Mouse (Mus musculus): ENCODE measurements around the gene Ezr. TPM values are rescaled to one million over a fixed set of nuclear protein-coding genes. Genes with fewer than 3 reads are reported as not detected.
A peak's percentile ranks its signal among the peaks of the same experiment; 100 is the strongest.

The Ezr gene
- polyA plus RNA-seq, 1 experiment from 2014 or later, result 59.1 TPM

DNA sequence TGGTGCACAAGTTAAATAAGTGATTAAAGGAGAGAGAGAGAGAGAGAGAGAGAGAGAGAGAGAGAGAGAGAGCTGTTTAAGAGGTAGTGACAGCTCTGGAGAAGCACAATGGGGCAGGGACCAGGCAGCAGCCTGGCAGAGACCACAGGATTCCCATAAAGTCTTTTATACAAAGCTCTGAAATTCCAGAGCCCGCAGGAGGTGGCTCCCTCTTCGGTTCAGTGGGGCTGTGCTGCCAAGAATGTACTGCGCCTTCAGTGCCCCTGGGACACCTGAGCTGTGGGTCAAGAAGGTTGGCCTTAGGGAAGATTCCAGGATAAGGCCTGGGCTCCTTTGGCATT is 30.2 kb upstream of the Ezr start:
- no peak overlapping the region for H3K4me3 ChIP-seq (ENCODE audit: low read depth, low read length)
- no peaks in the 10 kb centered on the region for H3K36me3 ChIP-seq (ENCODE audit: control insufficient read depth, insufficient read depth, low read length)
- H3K27ac ChIP-seq (replicated peaks; ENCODE audit: low read depth, low read length), result no peak overlapping the region
- no peaks in the 10 kb centered on the region for H3K9me3 ChIP-seq (ENCODE audit: control insufficient read depth, low read length)
- no peak overlapping the region for H3K4me2 ChIP-seq (ENCODE audit: low read depth, low read length)
- DNase-seq (ENCODE audit: low spot score) (peak; percentile 54), ATAC-seq (ENCODE audit: low read depth) (peak; percentile 65; the same call in 1 of the 2 replicates)
- no peak overlapping the region for H3K9ac ChIP-seq (ENCODE audit: low read depth, low read length)
- no peaks in the 10 kb centered on the region for H3K27me3 ChIP-seq (replicated peaks; ENCODE audit: control insufficient read depth, insufficient read depth, low read length)
- H3K4me1 ChIP-seq (ENCODE audit: control insufficient read depth, insufficient read depth, low read length), result peaks cover 11% of the 10 kb centered on the region
- WGBS, result 14% methylated on average over 3 of the region's 3 CpGs

DNA sequence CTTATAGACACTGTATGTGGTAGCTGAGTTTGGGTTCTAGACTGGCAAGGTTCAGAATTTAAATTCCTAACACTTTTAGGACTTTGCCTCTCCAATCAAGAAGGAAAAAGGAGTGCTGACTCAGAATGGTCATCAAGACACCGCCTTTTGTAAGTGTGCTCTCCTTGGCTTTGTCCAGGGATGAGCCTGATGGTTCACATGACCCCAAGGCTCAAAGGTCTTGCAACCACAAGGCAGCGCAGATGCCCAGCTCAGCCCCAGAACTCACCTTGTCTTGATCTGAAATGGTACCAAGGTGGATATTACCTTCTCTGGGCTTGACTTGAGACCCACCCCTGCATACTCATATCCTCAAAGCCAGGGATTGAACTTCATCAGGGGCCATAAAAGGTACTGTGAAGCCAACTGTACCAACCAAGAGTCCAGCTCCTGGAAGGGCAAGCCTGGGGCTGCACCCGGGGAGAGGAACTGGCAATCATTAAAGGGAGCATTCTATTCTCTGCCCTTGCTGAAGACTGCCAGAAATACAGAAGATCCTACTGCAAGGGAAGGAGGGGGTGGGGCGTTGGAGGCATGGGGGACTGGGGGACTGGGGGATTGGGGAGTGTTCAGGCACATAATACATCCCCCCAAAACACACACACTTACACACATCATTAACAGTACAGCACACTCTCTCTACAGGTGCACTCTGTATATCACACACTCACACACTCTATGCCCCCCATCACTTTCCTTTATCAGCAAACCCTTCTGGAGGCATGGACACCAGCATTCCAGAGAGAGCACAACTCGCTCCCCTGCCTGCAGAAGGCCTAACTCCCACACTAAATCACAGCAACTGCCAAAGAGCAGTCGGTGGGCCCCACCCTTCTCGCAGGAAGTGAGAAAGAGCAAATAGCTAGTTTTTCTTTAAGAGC is 29.6 kb upstream of the Ezr start:
- Histone ChIP-seq H3K4me3 (ENCODE audit: low read depth, low read length) (no peak overlapping the region), H3K4me2 (ENCODE audit: low read depth, low read length) (no peak overlapping the region), H3K9ac (ENCODE audit: low read depth, low read length) (no peak overlapping the region), H3K4me1 (ENCODE audit: control insufficient read depth, insufficient read depth, low read length) (peaks cover 11% of the 10 kb centered on the region), H3K9me3 (ENCODE audit: control insufficient read depth, low read length) (no peaks in the 10 kb centered on the region), H3K27me3 (replicated peaks; ENCODE audit: control insufficient read depth, insufficient read depth, low read length) (no peaks in the 10 kb centered on the region), H3K27ac (replicated peaks; ENCODE audit: low read depth, low read length) (no peak overlapping the region), H3K36me3 (ENCODE audit: control insufficient read depth, insufficient read depth, low read length) (no peaks in the 10 kb centered on the region)
- ATAC-seq (ENCODE audit: low read depth) (0 out of 2 replicates have a peak, but pooled peaks have one; percentile 9), DNase-seq (ENCODE audit: low spot score) (no peak)
- 48% methylated on average over 7 of the region's 7 CpGs for WGBS

DNA sequence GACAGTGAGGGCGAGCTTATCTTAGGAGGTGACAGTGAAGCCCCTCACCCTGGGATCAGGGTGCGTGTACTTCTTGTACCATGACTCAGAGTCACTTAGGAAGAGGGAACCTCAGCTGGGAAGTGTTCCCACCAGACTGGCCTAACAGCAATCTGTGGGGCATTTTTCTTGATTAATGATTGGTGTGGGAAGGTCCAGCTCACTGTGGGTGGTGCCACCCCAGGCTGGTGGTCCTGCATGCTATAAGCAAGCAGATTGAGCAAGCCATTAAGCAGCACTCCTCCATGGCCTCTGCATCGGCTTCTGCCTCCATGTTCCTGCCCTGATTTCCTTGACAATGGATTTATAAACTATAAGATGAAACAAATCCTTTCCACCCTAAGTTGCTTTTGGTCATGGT is 26.7 kb upstream of the Ezr start:
- 76% methylated on average over 3 of the region's 3 CpGs for WGBS
- no peaks in the 10 kb centered on the region for H3K9me3 ChIP-seq (ENCODE audit: control insufficient read depth, low read length)
- no peak overlapping the region for H3K27ac ChIP-seq (replicated peaks; ENCODE audit: low read depth, low read length)
- H3K27me3 ChIP-seq (replicated peaks; ENCODE audit: control insufficient read depth, insufficient read depth, low read length), result no peaks in the 10 kb centered on the region
- ATAC-seq (ENCODE audit: low read depth) (no peak), DNase-seq (ENCODE audit: low spot score) (no peak)
- H3K9ac ChIP-seq (ENCODE audit: low read depth, low read length), result no peak overlapping the region
- no peak overlapping the region for H3K4me3 ChIP-seq (ENCODE audit: low read depth, low read length)
- H3K36me3 ChIP-seq (ENCODE audit: control insufficient read depth, insufficient read depth, low read length), result no peaks in the 10 kb centered on the region
- H3K4me1 ChIP-seq (ENCODE audit: control insufficient read depth, insufficient read depth, low read length), result peaks cover 11% of the 10 kb centered on the region
- no peak overlapping the region for H3K4me2 ChIP-seq (ENCODE audit: low read depth, low read length)

DNA sequence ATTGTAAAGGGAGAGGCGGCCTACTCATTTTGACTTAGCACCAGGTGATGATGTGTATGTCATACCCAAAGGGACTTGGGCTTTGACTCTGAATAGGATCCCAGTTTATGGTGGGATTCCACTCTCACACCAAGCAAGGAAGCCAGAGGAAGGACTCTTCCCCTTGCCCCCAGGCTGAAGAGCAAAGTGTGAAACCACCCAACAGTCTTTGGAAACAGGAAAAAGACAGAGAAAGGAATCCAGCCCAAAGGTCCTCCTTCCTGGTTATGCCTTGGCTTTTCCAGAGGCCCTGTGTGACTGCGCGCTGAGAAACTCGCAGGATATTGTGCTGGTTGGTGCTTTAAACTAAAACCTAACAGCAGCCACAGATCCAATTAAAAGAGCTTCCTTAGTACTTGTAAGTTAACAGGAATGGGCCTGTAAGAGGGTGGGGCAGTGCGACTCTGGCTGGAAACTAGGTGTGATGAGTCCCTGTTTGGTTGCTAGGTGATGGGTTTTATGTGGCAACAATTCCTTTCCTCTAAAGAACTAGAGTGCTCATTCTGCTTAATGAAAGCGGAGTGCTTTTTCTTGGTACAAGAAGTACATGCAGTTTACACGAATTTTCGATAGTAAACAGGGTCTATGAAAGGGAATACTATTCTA is 26.1 kb upstream of the Ezr start:
- Histone ChIP-seq H3K9ac (ENCODE audit: low read depth, low read length) (no peak overlapping the region), H3K27me3 (replicated peaks; ENCODE audit: control insufficient read depth, insufficient read depth, low read length) (no peaks in the 10 kb centered on the region), H3K4me3 (ENCODE audit: low read depth, low read length) (no peak overlapping the region), H3K4me1 (ENCODE audit: control insufficient read depth, insufficient read depth, low read length) (peaks cover 11% of the 10 kb centered on the region), H3K4me2 (ENCODE audit: low read depth, low read length) (no peak overlapping the region), H3K36me3 (ENCODE audit: control insufficient read depth, insufficient read depth, low read length) (no peaks in the 10 kb centered on the region), H3K9me3 (ENCODE audit: control insufficient read depth, low read length) (no peaks in the 10 kb centered on the region), H3K27ac (replicated peaks; ENCODE audit: low read depth, low read length) (no peak overlapping the region; the same call in 1 of the 2 replicates)
- 82% methylated on average over 8 of the region's 8 CpGs for WGBS
- ATAC-seq (ENCODE audit: low read depth), result peak; percentile 18; the same call in 1 of the 2 replicates
- peak; percentile 54 for DNase-seq (ENCODE audit: low spot score)

DNA sequence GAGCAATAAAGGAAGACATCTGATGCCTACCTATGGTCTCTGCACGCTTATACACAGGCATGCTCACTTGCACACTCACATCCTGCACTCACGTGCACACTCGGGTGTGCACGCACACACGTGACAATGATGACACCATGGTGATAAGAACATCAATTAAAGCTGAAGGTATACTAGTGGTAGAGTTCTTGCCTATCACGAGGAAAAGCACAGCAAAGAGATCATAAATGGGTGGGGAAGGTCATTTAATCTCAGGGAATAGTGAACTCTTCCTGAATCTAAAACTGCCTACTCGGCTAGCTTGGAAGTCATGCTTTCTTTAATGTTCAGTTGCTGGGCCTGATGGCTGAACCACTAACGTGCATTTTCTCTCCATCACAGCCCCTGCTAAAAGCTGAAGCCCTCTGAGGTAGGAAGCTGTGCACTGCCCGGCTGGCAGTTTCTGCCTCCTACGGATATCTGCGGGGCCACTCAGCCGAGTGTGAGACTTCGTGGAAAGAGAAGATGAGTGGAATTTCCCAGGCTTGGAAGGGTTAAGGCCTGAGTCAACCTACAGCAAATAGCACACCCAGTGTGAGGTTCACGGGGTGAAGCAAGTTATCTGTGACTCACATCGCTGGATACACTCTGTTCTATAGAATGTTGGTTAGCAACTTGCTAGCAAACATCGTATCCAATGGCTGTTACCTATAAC is 25.4 kb upstream of the Ezr start:
- Histone ChIP-seq H3K4me2 (ENCODE audit: low read depth, low read length) (no peak overlapping the region), H3K9ac (ENCODE audit: low read depth, low read length) (no peak overlapping the region), H3K9me3 (ENCODE audit: control insufficient read depth, low read length) (no peaks in the 10 kb centered on the region), H3K36me3 (ENCODE audit: control insufficient read depth, insufficient read depth, low read length) (no peaks in the 10 kb centered on the region), H3K4me3 (ENCODE audit: low read depth, low read length) (no peak overlapping the region), H3K4me1 (ENCODE audit: control insufficient read depth, insufficient read depth, low read length) (peaks cover 11% of the 10 kb centered on the region), H3K27ac (replicated peaks; ENCODE audit: low read depth, low read length) (no peak overlapping the region), H3K27me3 (replicated peaks; ENCODE audit: control insufficient read depth, insufficient read depth, low read length) (no peaks in the 10 kb centered on the region)
- 81% methylated on average over 16 of the region's 16 CpGs for WGBS
- ATAC-seq (ENCODE audit: low read depth) (no peak), DNase-seq (ENCODE audit: low spot score) (no peak)

DNA sequence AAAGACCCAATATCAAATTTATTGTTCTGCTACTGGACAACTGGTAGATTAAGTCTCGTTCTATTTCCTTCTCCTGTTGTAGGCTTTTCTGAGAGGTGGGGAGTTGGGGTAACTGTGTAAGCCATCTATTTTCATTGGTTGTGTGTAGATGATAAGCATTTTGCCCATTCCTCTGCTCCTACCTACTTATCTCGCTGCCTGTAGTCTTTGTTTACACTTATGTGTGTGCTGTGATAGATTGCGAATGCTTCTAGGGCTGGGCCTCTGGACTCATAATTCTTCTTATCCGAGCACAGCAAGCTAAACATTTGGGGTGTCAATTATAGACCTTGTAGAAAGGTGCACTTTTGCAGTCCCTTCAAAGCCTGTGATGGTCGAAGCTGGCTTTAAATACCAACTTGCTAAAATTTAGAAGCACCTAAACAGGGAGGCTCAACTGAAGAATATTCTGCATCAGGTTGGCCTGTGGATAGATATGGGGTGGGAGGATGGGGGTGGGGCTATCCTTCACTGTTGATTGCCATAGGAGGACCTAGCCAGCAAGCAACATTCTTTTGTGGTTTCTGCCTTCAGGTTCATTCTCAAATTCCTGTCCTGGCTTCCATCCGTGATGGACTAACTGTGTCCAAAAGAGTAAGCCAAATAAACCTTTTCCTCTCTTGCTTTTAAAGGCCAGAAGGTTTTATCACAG is 22.4 kb upstream of the Ezr start:
- ATAC-seq (ENCODE audit: low read depth), result no peak
- DNase-seq (ENCODE audit: low spot score), result no peak
- Histone ChIP-seq H3K9me3 (ENCODE audit: control insufficient read depth, low read length) (peaks cover 6% of the 10 kb centered on the region; the same call in 1 of the 2 replicates), H3K36me3 (ENCODE audit: control insufficient read depth, insufficient read depth, low read length) (no peaks in the 10 kb centered on the region), H3K4me2 (ENCODE audit: low read depth, low read length) (no peak overlapping the region), H3K9ac (ENCODE audit: low read depth, low read length) (no peak overlapping the region), H3K27ac (replicated peaks; ENCODE audit: low read depth, low read length) (no peak overlapping the region), H3K27me3 (replicated peaks; ENCODE audit: control insufficient read depth, insufficient read depth, low read length) (no peaks in the 10 kb centered on the region), H3K4me1 (ENCODE audit: control insufficient read depth, insufficient read depth, low read length) (0 out of 2 replicates have a peak, but pooled peaks cover 5% of the 10 kb centered on the region), H3K4me3 (ENCODE audit: low read depth, low read length) (no peak overlapping the region)
- 74% methylated on average over 6 of the region's 6 CpGs for WGBS

DNA sequence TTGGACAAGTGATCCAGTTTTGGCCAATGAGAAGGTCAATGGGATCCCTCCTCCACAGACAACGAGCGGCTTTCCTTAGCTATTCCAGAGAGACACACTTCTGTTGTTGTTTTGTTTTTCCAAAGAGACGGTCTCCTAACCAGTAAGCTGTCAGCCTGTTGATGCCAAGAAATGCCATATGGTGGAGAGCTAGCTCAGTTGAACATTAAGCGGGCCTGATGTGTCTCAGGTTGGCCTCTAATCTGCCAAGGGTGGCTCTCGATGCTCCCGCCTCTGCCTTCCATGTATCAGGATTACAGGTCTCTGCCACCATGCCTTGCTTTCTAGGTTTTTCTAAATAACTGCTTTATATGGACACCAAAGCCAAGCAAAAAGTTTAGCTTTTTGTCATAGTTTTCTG is 21.5 kb upstream of the Ezr start:
- Histone ChIP-seq H3K27ac (replicated peaks; ENCODE audit: low read depth, low read length) (no peak overlapping the region), H3K36me3 (ENCODE audit: control insufficient read depth, insufficient read depth, low read length) (no peaks in the 10 kb centered on the region), H3K27me3 (replicated peaks; ENCODE audit: control insufficient read depth, insufficient read depth, low read length) (no peaks in the 10 kb centered on the region), H3K9ac (ENCODE audit: low read depth, low read length) (no peak overlapping the region), H3K9me3 (ENCODE audit: control insufficient read depth, low read length) (peaks cover 6% of the 10 kb centered on the region; the same call in 1 of the 2 replicates), H3K4me3 (ENCODE audit: low read depth, low read length) (no peak overlapping the region), H3K4me2 (ENCODE audit: low read depth, low read length) (no peak overlapping the region), H3K4me1 (ENCODE audit: control insufficient read depth, insufficient read depth, low read length) (0 out of 2 replicates have a peak, but pooled peaks cover 5% of the 10 kb centered on the region)
- DNase-seq (ENCODE audit: low spot score), result no peak
- 86% methylated on average over 6 of the region's 6 CpGs for WGBS
- no peak for ATAC-seq (ENCODE audit: low read depth)

DNA sequence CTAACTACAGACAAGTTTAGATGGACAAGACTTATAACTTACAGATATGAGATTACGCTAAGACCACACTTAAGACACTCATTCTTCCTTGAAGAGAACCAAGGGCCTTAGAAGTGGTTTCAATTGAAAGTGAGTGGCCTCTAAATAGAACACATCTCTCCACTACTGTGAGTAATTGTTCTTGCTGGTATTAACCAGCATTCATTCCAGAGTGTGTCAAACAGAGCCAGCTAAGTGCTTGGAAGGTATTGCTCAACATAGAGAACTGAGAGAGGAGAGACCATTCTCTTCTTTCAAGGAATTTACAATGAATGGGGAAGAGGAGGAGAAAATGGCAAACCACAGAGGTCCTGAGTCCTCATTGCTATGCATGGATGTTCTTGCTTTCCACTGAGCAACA is 21.0 kb upstream of the Ezr start:
- ATAC-seq (ENCODE audit: low read depth), result no peak
- Histone ChIP-seq H3K4me1 (ENCODE audit: control insufficient read depth, insufficient read depth, low read length) (0 out of 2 replicates have a peak, but pooled peaks cover 2% of the 10 kb centered on the region), H3K4me2 (ENCODE audit: low read depth, low read length) (no peak overlapping the region), H3K4me3 (ENCODE audit: low read depth, low read length) (no peak overlapping the region), H3K9ac (ENCODE audit: low read depth, low read length) (no peak overlapping the region), H3K27ac (replicated peaks; ENCODE audit: low read depth, low read length) (no peak overlapping the region), H3K27me3 (replicated peaks; ENCODE audit: control insufficient read depth, insufficient read depth, low read length) (no peaks in the 10 kb centered on the region), H3K36me3 (ENCODE audit: control insufficient read depth, insufficient read depth, low read length) (no peaks in the 10 kb centered on the region), H3K9me3 (ENCODE audit: control insufficient read depth, low read length) (peaks cover 6% of the 10 kb centered on the region; the same call in 1 of the 2 replicates)
- WGBS, result 89% methylated on average over 1 of the region's 1 CpGs
- no peak for DNase-seq (ENCODE audit: low spot score)

All from embryonic facial prominence, embryonic 14.5 days (tissue).